Mouse (Mus musculus) erythroid progenitor cell, adult 5-6 weeks (primary cell): ENCODE results near the gene Lyrm1. TPM values are rescaled to one million over a fixed set of nuclear protein-coding genes. Genes with fewer than 3 reads are reported as not detected.

Experiments used
- ATAC-seq: replicated peaks from 2 replicates; pipeline ENCODE4 v1.8.0; 2016; ENCODE audit warnings: moderate number of reproducible peaks, mild to moderate bottlenecking, moderate TSS enrichment, inconsistent platforms; ENCODE audit not compliant: poor library complexity, low FRiP score, severe bottlenecking
- total RNA-seq, 2 experiments: library from RNA; stranded (forward) in 1 of 2; stranded (reverse) in 1 of 2; fragments of 150-400 nt in 1 of 2; fragments of 186-747, 209-891 nt in 1 of 2; gene quantifications; 2 replicates each; pipeline versions ENCODE4 v1.2.3 to v1.2.4; 2015 to 2017; ENCODE audit warnings: low replicate concordance in 2 of 2

The Lyrm1 gene
- total RNA-seq, 2 experiments from 2014 or later, result not detected

- no peak for ATAC-seq
Observed at GRCm38 (mm10) chr7:119959491-119959890, 63.8 kb downstream of the Lyrm1 start.

- no peak for ATAC-seq
Observed at GRCm38 (mm10) chr7:119960006-119960405, 64.3 kb downstream of the Lyrm1 start.

GRCm38 (mm10) chr7:119960546-119960945 is 64.9 kb downstream of the Lyrm1 start:
- no peak for ATAC-seq

- ATAC-seq, result no peak
Observed at GRCm38 (mm10) chr7:119961107-119961506, 65.4 kb downstream of the Lyrm1 start.

GRCm38 (mm10) chr7:119965205-119965604 is 69.5 kb downstream of the Lyrm1 start:
- ATAC-seq, result no peak

- ATAC-seq, result no peak
Observed at GRCm38 (mm10) chr7:119965651-119966395, 70.2 kb downstream of the Lyrm1 start.

GRCm38 (mm10) chr7:119969320-119969719 is 73.7 kb downstream of the Lyrm1 start:
- no peak for ATAC-seq

GRCm38 (mm10) chr7:119974214-119974613 is 78.6 kb downstream of the Lyrm1 start:
- no peak for ATAC-seq

- ATAC-seq, result no peak
Observed at GRCm38 (mm10) chr7:119976256-119976655, 80.6 kb downstream of the Lyrm1 start.

GRCm38 (mm10) chr7:119977574-119977973 is 81.9 kb downstream of the Lyrm1 start:
- no peak for ATAC-seq

- no peak for ATAC-seq
Observed at GRCm38 (mm10) chr7:119978576-119978975, 82.9 kb downstream of the Lyrm1 start.

- no peak for ATAC-seq
Observed at GRCm38 (mm10) chr7:119980170-119980569, 84.5 kb downstream of the Lyrm1 start.

GRCm38 (mm10) chr7:119985279-119985912 is 89.7 kb downstream of the Lyrm1 start:
- ATAC-seq, result no peak

- ATAC-seq, result no peak
Observed at GRCm38 (mm10) chr7:119997066-119997465, 101.4 kb downstream of the Lyrm1 start.

Other genes starting within 250 kb of the Lyrm1 start
- gene Acsm4, start 205.8 kb upstream of the Lyrm1 start, total RNA-seq (2015; ENCODE audit: low replicate concordance), result not detected in 2 replicates
- gene Acsm4, start 205.8 kb upstream of the Lyrm1 start, total RNA-seq (2017; ENCODE audit: low replicate concordance), result not detected in 2 replicates
- gene Thumpd1, start 175.1 kb upstream of the Lyrm1 start, total RNA-seq (2015; ENCODE audit: low replicate concordance), result 7.6 and 12.6 TPM in 2 replicates
- 8.9 and 13.3 TPM in 2 replicates for gene Thumpd1, start 175.1 kb upstream of the Lyrm1 start, total RNA-seq (2017; ENCODE audit: low replicate concordance)
- gene Acsm3, start 134.9 kb upstream of the Lyrm1 start, total RNA-seq (2015; ENCODE audit: low replicate concordance), result not detected in 2 replicates
- not detected in 2 replicates for gene Acsm3, start 134.9 kb upstream of the Lyrm1 start, total RNA-seq (2017; ENCODE audit: low replicate concordance)
- 21.3 and 31.0 TPM in 2 replicates for gene Rexo5, start 101.9 kb upstream of the Lyrm1 start, total RNA-seq (2015; ENCODE audit: low replicate concordance)
- 77.3 and 78.6 TPM in 2 replicates for gene Rexo5, start 101.9 kb upstream of the Lyrm1 start, total RNA-seq (2017; ENCODE audit: low replicate concordance)
- gene Eri2, start 101.8 kb upstream of the Lyrm1 start, total RNA-seq (2015; ENCODE audit: low replicate concordance), result 15.5 and 21.6 TPM in 2 replicates
- gene Eri2, start 101.8 kb upstream of the Lyrm1 start, total RNA-seq (2017; ENCODE audit: low replicate concordance), result 9.4 and 24.1 TPM in 2 replicates
- gene Dcun1d3, start 437 bp downstream of the Lyrm1 start, total RNA-seq (2015; ENCODE audit: low replicate concordance), result 0.84 and 6.1 TPM in 2 replicates
- 1.4 and 2.8 TPM in 2 replicates for gene Dcun1d3, start 437 bp downstream of the Lyrm1 start, total RNA-seq (2017; ENCODE audit: low replicate concordance)
- not detected in 2 replicates for gene Dnah3, start 199.4 kb downstream of the Lyrm1 start, total RNA-seq (2015; ENCODE audit: low replicate concordance)
- not detected in 2 replicates for gene Dnah3, start 199.4 kb downstream of the Lyrm1 start, total RNA-seq (2017; ENCODE audit: low replicate concordance)
- 0.84 and 2.5 TPM in 2 replicates for gene Tmem159, start 206.5 kb downstream of the Lyrm1 start, total RNA-seq (2015; ENCODE audit: low replicate concordance)
- gene Tmem159, start 206.5 kb downstream of the Lyrm1 start, total RNA-seq (2017; ENCODE audit: low replicate concordance), result not detected in 2 replicates
- gene Zp2, start 249.4 kb downstream of the Lyrm1 start, total RNA-seq (2015; ENCODE audit: low replicate concordance), result not detected in 2 replicates
- not detected in 2 replicates for gene Zp2, start 249.4 kb downstream of the Lyrm1 start, total RNA-seq (2017; ENCODE audit: low replicate concordance)